Mouse (Mus musculus) stomach, embryonic 16.5 days (tissue): Measurements from ENCODE around the gene Cul1. TPM values are rescaled to one million over a fixed set of nuclear protein-coding genes. Genes with fewer than 3 reads are reported as not detected.

Experiments used
- ATAC-seq: fragments of 200-750 bp; cut with Nextera tagmentation; 2 replicates; pipeline ENCODE4 v1.8.0; 2017; ENCODE audit warnings: moderate number of reproducible peaks, moderate TSS enrichment; ENCODE audit not compliant: insufficient read depth, low FRiP score
- H3K27ac ChIP-seq: fragments of 300-500 bp; sonication (generic); 2 replicates; pipeline ENCODE4 v1.5.1; 2014; ENCODE audit warnings: low read length
- H3K27me3 ChIP-seq: fragments of 300-500 bp; sonication (generic); 2 replicates; pipeline ENCODE4 v1.6.1; 2014; ENCODE audit warnings: low read length, control low read depth, mixed read lengths; ENCODE audit not compliant: control insufficient read depth, insufficient read depth
- H3K36me3 ChIP-seq: fragments of 300-500 bp; sonication (generic); 2 replicates; pipeline ENCODE4 v1.6.1; 2014; ENCODE audit warnings: low read length; ENCODE audit not compliant: control insufficient read depth, insufficient read depth
- H3K4me1 ChIP-seq: fragments of 300-500 bp; sonication (generic); 2 replicates; pipeline ENCODE4 v1.6.1; 2014; ENCODE audit warnings: low read length, control low read depth, mixed read lengths; ENCODE audit not compliant: control insufficient read depth, insufficient read depth
- H3K4me2 ChIP-seq: fragments of 300-500 bp; sonication (generic); 2 replicates; pipeline ENCODE4 v1.6.1; 2014; ENCODE audit warnings: low read depth, low read length, mixed read lengths
- H3K4me3 ChIP-seq: fragments of 300-500 bp; sonication (generic); replicated peaks from 2 replicates; pipeline ENCODE4 v1.5.1; 2014; ENCODE audit warnings: mild to moderate bottlenecking, low read length
- H3K9ac ChIP-seq: fragments of 300-500 bp; sonication (generic); 2 replicates; pipeline ENCODE4 v1.6.1; 2014; ENCODE audit warnings: low read length
- H3K9me3 ChIP-seq: fragments of 300-500 bp; sonication (generic); replicated peaks from 2 replicates; pipeline ENCODE4 v1.6.1; 2016; ENCODE audit warnings: low read length, control low read depth; ENCODE audit not compliant: control insufficient read depth
- WGBS: fragments of 180-500 bp; shearing (Covaris S2); extraction: QIAGEN DNeasy Blood & Tissue Kit; methylation state at CpG from one replicate; pipeline ENCODE4 v1.1.7; 2014; 5-methylcytosine and 5-hydroxymethylcytosine counted together
- polyA plus RNA-seq: library from polyadenylated mRNA; unstranded; fragments of >200 nt; fragmentation: Nextera tagmentation; extraction: Ambion mirVana; gene quantifications from 2 replicates; pipeline ENCODE4 v1.2.1, GENCODE M21; 2015

Cul1 gene
- polyA plus RNA-seq, 1 experiment from 2014 or later: 113 TPM

- H3K4me3 ChIP-seq: no peak overlapping the region
- no peak for ATAC-seq
- peaks cover 13% of the 10 kb centered on the region; the same call in 1 of the 2 replicates for H3K36me3 ChIP-seq
Measured at GRCm38 (mm10) chr6:47527129-47527528, 73.9 kb downstream of the Cul1 start.

GRCm38 (mm10) chr6:47527655-47528054 is 74.5 kb downstream of the Cul1 start:
- no peak overlapping the region for H3K4me2 ChIP-seq
- H3K9me3 ChIP-seq: no peaks in the 10 kb centered on the region
- no peak overlapping the region for H3K27ac ChIP-seq
- H3K4me3 ChIP-seq: no peak overlapping the region
- peaks cover 10% of the 10 kb centered on the region; the same call in 1 of the 2 replicates for H3K36me3 ChIP-seq
- H3K4me1 ChIP-seq: no peaks in the 10 kb centered on the region
- no peaks in the 10 kb centered on the region for H3K27me3 ChIP-seq
- no peak for ATAC-seq
- no peak overlapping the region for H3K9ac ChIP-seq
- 86% methylated on average over 1 of the region's 1 CpGs for WGBS

More at GRCm38 (mm10) chr6:47527129-47527528, 73.9 kb downstream of the Cul1 start:
- no peak overlapping the region for H3K27ac ChIP-seq
- no peaks in the 10 kb centered on the region for H3K4me1 ChIP-seq
- H3K27me3 ChIP-seq: no peaks in the 10 kb centered on the region
- H3K4me2 ChIP-seq: no peak overlapping the region
- H3K9ac ChIP-seq: no peak overlapping the region
- no peaks in the 10 kb centered on the region for H3K9me3 ChIP-seq
- 63% methylated on average over 2 of the region's 2 CpGs for WGBS

DNA sequence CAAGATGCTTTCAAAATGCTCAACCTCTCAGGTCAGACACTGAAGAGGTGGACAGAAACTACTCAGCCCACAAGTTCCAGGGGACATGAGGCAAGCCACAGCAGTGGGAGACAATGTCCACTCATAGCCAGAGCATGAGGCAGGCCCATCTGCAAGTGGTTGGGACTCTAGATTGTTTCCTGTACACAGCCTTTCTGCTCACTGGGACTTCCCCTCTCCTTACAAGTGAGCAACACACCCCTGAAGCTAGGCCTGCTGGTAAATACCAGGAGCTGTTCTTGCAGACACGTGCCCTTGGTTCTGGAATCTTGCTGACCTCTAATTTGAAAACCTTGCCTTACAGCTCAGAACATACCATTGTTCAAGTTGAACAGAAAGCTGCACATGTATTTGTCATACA is 79.3 kb downstream of the Cul1 start:
- no peak overlapping the region for H3K4me2 ChIP-seq
- no peak overlapping the region for H3K9ac ChIP-seq
- WGBS: 65% methylated on average over 1 of the region's 1 CpGs
- no peak for ATAC-seq
- no peaks in the 10 kb centered on the region for H3K27me3 ChIP-seq
- H3K9me3 ChIP-seq: no peaks in the 10 kb centered on the region
- H3K4me1 ChIP-seq: no peaks in the 10 kb centered on the region
- no peak overlapping the region for H3K27ac ChIP-seq
- peaks cover 11% of the 10 kb centered on the region for H3K36me3 ChIP-seq
- no peak overlapping the region for H3K4me3 ChIP-seq

DNA sequence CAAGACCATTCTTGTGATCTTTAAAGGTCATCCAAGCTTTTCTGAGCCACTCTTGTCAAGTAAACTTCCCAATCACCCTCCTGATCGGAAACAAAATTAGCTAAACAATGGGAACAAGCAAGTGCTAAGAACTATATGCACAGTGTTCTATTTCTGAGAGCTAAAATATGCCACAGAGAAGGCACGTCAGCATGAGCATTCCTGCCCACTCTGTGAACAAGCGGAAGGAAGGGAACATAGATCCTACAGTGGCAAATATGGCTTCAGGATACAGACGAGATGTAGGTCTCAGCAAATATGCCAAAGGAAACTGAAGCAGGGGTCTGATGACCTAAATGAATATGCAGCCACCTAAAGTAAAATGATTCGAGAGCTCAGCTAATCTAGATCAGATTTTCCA is 82.1 kb downstream of the Cul1 start:
- Histone ChIP-seq H3K4me3 (no peak overlapping the region), H3K9me3 (no peaks in the 10 kb centered on the region), H3K4me2 (no peak overlapping the region), H3K9ac (no peak overlapping the region), H3K4me1 (no peaks in the 10 kb centered on the region), H3K27ac (no peak overlapping the region), H3K27me3 (no peaks in the 10 kb centered on the region), H3K36me3 (peaks cover 13% of the 10 kb centered on the region)
- no peak for ATAC-seq
- 87% methylated on average over 5 of the region's 5 CpGs for WGBS

DNA sequence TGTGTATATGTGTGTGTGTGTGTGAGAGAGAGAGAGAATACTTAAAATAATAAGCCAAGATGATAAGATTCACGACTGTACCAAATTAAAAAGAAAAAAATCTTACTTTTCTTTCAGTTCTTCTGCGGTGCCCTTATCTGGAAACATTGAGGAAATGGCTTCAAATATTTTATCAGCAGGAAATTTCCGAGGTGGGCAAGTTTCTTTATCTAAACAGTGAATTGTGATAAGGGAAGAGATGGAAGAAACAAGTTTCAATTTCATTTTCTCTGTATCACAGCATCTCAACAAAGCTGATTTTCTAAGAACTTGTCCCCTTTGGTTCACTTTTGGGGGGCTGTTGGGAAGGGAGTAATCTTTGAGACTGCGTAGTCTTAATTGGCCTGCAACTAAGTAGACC is 99.1 kb downstream of the Cul1 start:
- H3K27ac ChIP-seq: no peak overlapping the region
- peaks cover 4% of the 10 kb centered on the region; the same call in 1 of the 2 replicates for H3K36me3 ChIP-seq
- ATAC-seq: no peak
- no peaks in the 10 kb centered on the region for H3K27me3 ChIP-seq
- no peaks in the 10 kb centered on the region for H3K4me1 ChIP-seq
- H3K4me3 ChIP-seq: no peak overlapping the region
- 71% methylated on average over 4 of the region's 4 CpGs for WGBS
- H3K9ac ChIP-seq: no peak overlapping the region
- no peaks in the 10 kb centered on the region for H3K9me3 ChIP-seq
- no peak overlapping the region for H3K4me2 ChIP-seq

GRCm38 (mm10) chr6:47559287-47559686 is 106.1 kb downstream of the Cul1 start:
- Histone ChIP-seq H3K4me2 (no peak overlapping the region), H3K4me1 (no peaks in the 10 kb centered on the region), H3K9me3 (no peaks in the 10 kb centered on the region), H3K36me3 (no peaks in the 10 kb centered on the region), H3K9ac (no peak overlapping the region), H3K4me3 (no peak overlapping the region), H3K27ac (no peak overlapping the region), H3K27me3 (no peaks in the 10 kb centered on the region)
- no peak for ATAC-seq
- WGBS: 83% methylated on average over 2 of the region's 2 CpGs

DNA sequence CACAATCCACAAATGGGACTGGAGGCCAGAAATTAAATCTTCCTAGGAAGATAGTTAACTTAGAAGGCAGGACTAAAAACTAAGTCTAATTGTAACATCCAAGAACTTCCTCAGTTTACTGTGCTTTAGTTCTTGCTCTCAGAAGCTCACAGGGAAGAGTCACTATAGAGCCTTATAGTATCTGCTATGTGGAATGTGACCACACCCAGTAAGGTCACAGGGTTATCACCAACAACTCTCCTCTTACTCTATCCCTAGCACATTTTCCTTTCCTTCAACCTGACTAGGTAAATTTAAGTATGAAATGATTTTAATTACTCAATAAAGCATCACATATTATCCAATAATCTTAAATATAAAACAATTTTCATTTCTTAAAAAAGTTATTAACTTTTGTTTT is 107.2 kb downstream of the Cul1 start:
- H3K9me3 ChIP-seq: no peaks in the 10 kb centered on the region
- no peaks in the 10 kb centered on the region for H3K36me3 ChIP-seq
- no peak overlapping the region for H3K4me2 ChIP-seq
- no peaks in the 10 kb centered on the region for H3K4me1 ChIP-seq
- no peaks in the 10 kb centered on the region for H3K27me3 ChIP-seq
- H3K9ac ChIP-seq: no peak overlapping the region
- H3K4me3 ChIP-seq: no peak overlapping the region
- no peak for ATAC-seq
- H3K27ac ChIP-seq: no peak overlapping the region

GRCm38 (mm10) chr6:47560846-47561245 is 107.6 kb downstream of the Cul1 start:
- Histone ChIP-seq H3K4me2 (no peak overlapping the region), H3K9me3 (no peaks in the 10 kb centered on the region), H3K9ac (no peak overlapping the region), H3K27ac (no peak overlapping the region), H3K27me3 (no peaks in the 10 kb centered on the region), H3K4me3 (no peak overlapping the region), H3K36me3 (no peaks in the 10 kb centered on the region), H3K4me1 (no peaks in the 10 kb centered on the region)
- 67% methylated on average over 2 of the region's 2 CpGs for WGBS
- ATAC-seq: no peak

- no peaks in the 10 kb centered on the region for H3K27me3 ChIP-seq
- no peak for ATAC-seq
- H3K4me2 ChIP-seq: no peak overlapping the region
- WGBS: 76% methylated on average over 5 of the region's 5 CpGs
- H3K4me1 ChIP-seq: no peaks in the 10 kb centered on the region
- no peaks in the 10 kb centered on the region for H3K9me3 ChIP-seq
- H3K9ac ChIP-seq: no peak overlapping the region
- H3K36me3 ChIP-seq: no peaks in the 10 kb centered on the region
- H3K27ac ChIP-seq: no peak overlapping the region
- H3K4me3 ChIP-seq: no peak overlapping the region
Measured at GRCm38 (mm10) chr6:47561426-47561825, 108.2 kb downstream of the Cul1 start.
